Mouse (Mus musculus): ENCODE measurements at regions not wholly inside any gene's neighbourhood (a gene's known extent, or its start where the extent isn't known, plus 50 kb on each side); places are given as distances from the start of the nearest gene placed in this dataset.
A peak's percentile ranks its signal among the peaks of the same experiment; 100 is the strongest.

DNA sequence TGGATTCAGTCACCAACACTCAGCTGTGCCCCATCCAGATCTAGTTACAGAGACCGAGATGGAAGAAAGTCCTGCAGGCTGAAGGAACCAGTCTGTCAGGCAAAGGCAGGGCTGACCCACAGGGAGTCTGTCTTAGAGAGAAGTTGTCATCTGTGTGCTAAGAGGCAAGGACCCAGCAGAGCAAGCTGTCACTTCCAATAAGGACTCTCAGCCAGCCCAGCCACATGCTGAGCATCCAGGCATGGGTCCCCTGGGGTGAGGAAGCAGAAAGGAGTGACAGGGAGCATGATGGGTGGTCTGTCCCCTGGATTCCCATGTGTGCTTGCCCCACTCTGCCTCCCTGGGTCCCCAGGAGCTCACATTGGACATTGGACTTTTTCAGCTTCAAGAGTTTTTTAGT is 144.8 kb downstream of the Rps15a start:
- Histone ChIP-seq H3K36me3 (ENCODE audit: insufficient read depth) (no peaks in the 10 kb centered on the region), H3K27ac (ENCODE audit: low read depth) (no peak overlapping the region), H3K9ac (no peak overlapping the region), H3K4me1 (ENCODE audit: insufficient read depth) (no peaks in the 10 kb centered on the region), H3K9me3 (ENCODE audit: low read depth, low read length) (no peaks in the 10 kb centered on the region), H3K4me2 (no peak overlapping the region), H3K4me3 (ENCODE audit: low read depth, low read length) (no peak overlapping the region), H3K27me3 (ENCODE audit: insufficient read depth, low read length) (no peaks in the 10 kb centered on the region)
- WGBS, result 32% methylated on average over 1 of the region's 1 CpGs
- ATAC-seq (ENCODE audit: insufficient read depth) (no peak), DNase-seq (no peak)
- TF ChIP-seq CTCF (IDR thresholded peaks at IDR 0.05; ENCODE audit: low read depth), result no peak

DNA sequence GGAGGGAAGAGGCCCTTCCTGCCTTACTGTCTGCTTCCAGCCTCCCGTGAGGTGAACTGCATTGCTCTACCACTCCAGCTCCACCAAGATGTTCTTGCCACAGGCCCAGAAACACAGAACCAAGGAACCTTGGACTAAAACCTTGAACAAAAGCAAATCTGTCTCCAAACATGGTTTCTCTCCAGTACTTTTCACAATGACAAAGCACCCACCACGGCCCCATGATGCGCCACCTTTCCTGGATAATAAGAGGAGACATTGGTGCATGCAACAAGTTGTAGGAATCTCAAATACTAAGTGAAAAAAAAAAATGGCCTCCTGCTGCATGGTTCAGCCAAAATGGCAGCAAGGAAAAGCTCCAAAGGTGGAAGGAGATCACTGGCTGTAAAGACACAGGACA is 172.6 kb downstream of the Rps15a start:
- ATAC-seq (ENCODE audit: insufficient read depth), result no peak
- H3K4me3 ChIP-seq (ENCODE audit: low read depth, low read length), result no peak overlapping the region
- no peaks in the 10 kb centered on the region for H3K4me1 ChIP-seq (ENCODE audit: insufficient read depth)
- H3K9ac ChIP-seq, result no peak overlapping the region
- no peaks in the 10 kb centered on the region for H3K36me3 ChIP-seq (ENCODE audit: insufficient read depth)
- TF ChIP-seq CTCF (IDR thresholded peaks at IDR 0.05; ENCODE audit: low read depth), result no peak
- no peak overlapping the region for H3K27ac ChIP-seq (ENCODE audit: low read depth)
- H3K9me3 ChIP-seq (ENCODE audit: low read depth, low read length), result no peaks in the 10 kb centered on the region
- no peaks in the 10 kb centered on the region for H3K27me3 ChIP-seq (ENCODE audit: insufficient read depth, low read length)
- H3K4me2 ChIP-seq, result no peak overlapping the region
- no peak for DNase-seq
- WGBS, result 80% methylated on average over 3 of the region's 3 CpGs

DNA sequence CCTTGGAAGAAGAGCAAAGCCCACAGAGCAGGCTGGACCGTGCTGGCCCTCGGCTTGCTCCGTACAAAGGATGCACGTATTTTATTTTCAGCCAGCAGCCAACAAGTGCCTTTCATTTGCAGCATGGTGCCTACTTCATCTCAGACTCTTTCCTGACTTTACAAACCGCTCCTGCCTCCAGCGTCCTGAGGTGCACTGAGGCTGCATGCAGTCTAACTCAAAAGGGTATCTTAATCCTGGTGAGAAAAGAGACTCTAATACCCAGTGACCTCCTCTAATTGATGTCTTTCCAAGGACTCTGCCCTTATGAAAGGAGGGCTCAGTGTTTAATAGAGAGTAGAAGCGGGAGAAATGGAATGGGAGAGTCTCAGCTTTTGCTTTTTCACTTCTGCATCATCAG is 176.4 kb downstream of the Rps15a start:
- WGBS, result 71% methylated on average over 7 of the region's 7 CpGs
- H3K9me3 ChIP-seq (ENCODE audit: low read depth, low read length), result no peaks in the 10 kb centered on the region
- ATAC-seq (ENCODE audit: insufficient read depth), result no peak

DNA sequence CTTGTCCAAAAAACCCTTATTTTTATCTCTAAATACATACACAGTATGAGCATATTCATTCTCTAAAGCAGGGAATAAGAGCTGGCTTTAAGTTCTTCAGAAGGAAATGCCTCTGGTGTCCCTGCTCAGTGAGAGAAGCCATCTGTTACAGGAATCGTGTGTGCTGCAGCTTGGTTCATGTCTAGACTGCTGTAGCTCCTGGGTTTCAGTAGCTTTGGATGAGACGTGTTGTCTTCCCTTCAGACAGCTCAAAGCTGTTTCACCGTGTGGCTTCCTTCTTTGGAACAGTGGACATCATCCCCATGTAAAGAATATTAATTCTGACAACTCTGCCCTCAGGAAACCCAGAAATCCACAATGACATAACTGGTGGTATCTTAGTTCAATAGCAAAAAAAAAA is 181.1 kb downstream of the Rps15a start:
- ATAC-seq (ENCODE audit: insufficient read depth) (peak; percentile 47; the same call in 1 of the 2 replicates), DNase-seq (peak; percentile 55)
- H3K27ac ChIP-seq (ENCODE audit: low read depth), result no peak overlapping the region
- no peaks in the 10 kb centered on the region for H3K36me3 ChIP-seq (ENCODE audit: insufficient read depth)
- no peak overlapping the region for H3K4me2 ChIP-seq
- no peaks in the 10 kb centered on the region for H3K4me1 ChIP-seq (ENCODE audit: insufficient read depth)
- 45% methylated on average over 3 of the region's 3 CpGs for WGBS
- no peak overlapping the region for H3K9ac ChIP-seq
- H3K27me3 ChIP-seq (ENCODE audit: insufficient read depth, low read length), result no peaks in the 10 kb centered on the region
- no peaks in the 10 kb centered on the region for H3K9me3 ChIP-seq (ENCODE audit: low read depth, low read length)
- no peak for TF ChIP-seq CTCF (IDR thresholded peaks at IDR 0.05; ENCODE audit: low read depth)
- no peak overlapping the region for H3K4me3 ChIP-seq (ENCODE audit: low read depth, low read length)

More for the DNA sequence above, 176.4 kb downstream of the Rps15a start:
- Histone ChIP-seq H3K4me2 (no peak overlapping the region), H3K4me3 (ENCODE audit: low read depth, low read length) (no peak overlapping the region), H3K27me3 (ENCODE audit: insufficient read depth, low read length) (no peaks in the 10 kb centered on the region), H3K4me1 (ENCODE audit: insufficient read depth) (no peaks in the 10 kb centered on the region), H3K27ac (ENCODE audit: low read depth) (no peak overlapping the region), H3K36me3 (ENCODE audit: insufficient read depth) (no peaks in the 10 kb centered on the region), H3K9ac (no peak overlapping the region)
- TF ChIP-seq CTCF (IDR thresholded peaks at IDR 0.05; ENCODE audit: low read depth), result no peak
- no peak for DNase-seq

DNA sequence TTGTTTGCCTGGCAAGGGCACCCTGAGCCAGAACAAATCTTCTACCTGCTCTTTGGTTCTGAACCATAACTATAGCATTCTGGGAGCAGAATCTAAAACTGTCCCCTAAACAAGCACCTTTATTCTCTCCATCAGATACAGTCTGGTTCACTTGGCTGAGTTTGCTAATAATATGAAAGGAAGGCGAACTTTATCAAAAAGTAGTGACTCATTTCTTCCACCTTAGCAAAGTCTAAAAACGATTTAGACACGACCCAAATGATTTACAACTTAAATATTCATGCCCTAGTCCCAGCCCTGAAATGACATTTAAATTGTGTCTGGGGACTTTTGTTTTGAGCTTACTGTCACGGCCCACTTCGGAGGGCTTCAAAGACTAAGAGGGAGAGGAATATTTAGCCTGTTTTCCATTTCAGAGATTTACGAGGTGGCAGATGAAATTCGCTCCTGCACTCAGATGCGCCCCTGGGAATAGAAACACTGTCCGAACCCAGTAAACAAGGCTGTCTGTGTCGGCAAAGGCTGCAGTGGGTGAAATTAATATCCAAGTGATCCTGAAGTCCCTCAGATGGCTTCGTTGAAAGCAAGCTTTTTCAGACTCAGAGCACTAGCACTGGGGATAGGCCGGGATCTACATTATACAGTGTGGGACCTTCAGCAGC is 184.6 kb downstream of the Rps15a start:
- no peak for TF ChIP-seq CTCF (IDR thresholded peaks at IDR 0.05; ENCODE audit: low read depth)
- H3K27me3 ChIP-seq (ENCODE audit: insufficient read depth, low read length), result no peaks in the 10 kb centered on the region
- no peak overlapping the region for H3K4me3 ChIP-seq (ENCODE audit: low read depth, low read length)
- H3K4me1 ChIP-seq (ENCODE audit: insufficient read depth), result no peaks in the 10 kb centered on the region
- H3K36me3 ChIP-seq (ENCODE audit: insufficient read depth), result no peaks in the 10 kb centered on the region
- WGBS, result 29% methylated on average over 12 of the region's 12 CpGs
- DNase-seq, result peak; percentile 59
- no peaks in the 10 kb centered on the region for H3K9me3 ChIP-seq (ENCODE audit: low read depth, low read length)
- no peak overlapping the region for H3K9ac ChIP-seq
- no peak overlapping the region for H3K27ac ChIP-seq (ENCODE audit: low read depth)
- H3K4me2 ChIP-seq, result no peak overlapping the region
- peak; percentile 47; the same call in 1 of the 2 replicates for ATAC-seq (ENCODE audit: insufficient read depth)

DNA sequence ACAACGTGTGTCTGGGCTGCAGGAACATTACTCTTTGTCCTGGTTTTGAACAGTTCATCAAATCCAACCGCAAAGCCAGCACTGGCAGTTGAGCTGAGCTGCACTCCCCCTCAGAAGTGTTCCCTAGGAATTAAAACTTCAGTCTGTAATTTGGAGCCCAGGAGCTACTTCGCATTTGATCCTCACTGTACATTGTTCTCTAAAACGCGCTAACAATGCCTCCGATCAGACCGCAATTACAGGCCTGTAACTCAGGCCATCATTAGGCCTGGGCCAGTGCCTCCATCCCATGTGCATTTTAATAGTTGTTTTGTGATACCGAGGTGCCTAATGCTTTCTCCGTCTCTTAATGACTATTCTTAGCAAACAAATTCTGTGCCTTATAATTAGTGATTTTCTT is 185.6 kb downstream of the Rps15a start:
- H3K27me3 ChIP-seq (ENCODE audit: insufficient read depth, low read length), result no peaks in the 10 kb centered on the region
- no peak for DNase-seq
- H3K36me3 ChIP-seq (ENCODE audit: insufficient read depth), result no peaks in the 10 kb centered on the region
- ATAC-seq (ENCODE audit: insufficient read depth), result no peak
- WGBS, result 83% methylated on average over 9 of the region's 9 CpGs
- no peak for TF ChIP-seq CTCF (IDR thresholded peaks at IDR 0.05; ENCODE audit: low read depth)
- H3K4me3 ChIP-seq (ENCODE audit: low read depth, low read length), result no peak overlapping the region
- H3K4me2 ChIP-seq, result no peak overlapping the region
- H3K4me1 ChIP-seq (ENCODE audit: insufficient read depth), result no peaks in the 10 kb centered on the region
- H3K27ac ChIP-seq (ENCODE audit: low read depth), result no peak overlapping the region
- no peaks in the 10 kb centered on the region for H3K9me3 ChIP-seq (ENCODE audit: low read depth, low read length)
- H3K9ac ChIP-seq, result no peak overlapping the region

DNA sequence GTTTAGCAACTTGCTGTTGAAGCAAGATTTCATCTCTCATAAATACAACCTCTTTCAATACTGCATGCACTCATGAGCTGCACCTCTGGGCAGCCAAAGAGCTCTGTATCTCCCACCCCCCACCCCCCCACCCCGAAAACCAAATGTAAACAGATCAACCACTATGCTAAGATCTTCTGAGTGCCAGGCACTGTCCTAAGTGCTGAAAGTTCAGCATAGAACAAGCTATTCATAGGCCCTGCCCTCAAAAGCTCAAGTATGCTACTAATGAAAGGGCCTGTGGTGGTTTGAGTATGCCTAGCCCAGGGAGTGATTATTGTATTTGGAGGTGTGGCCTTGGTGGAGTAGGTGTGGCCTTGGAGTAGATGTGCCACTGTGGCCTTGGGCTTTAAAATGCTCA is 189.6 kb downstream of the Rps15a start:
- Histone ChIP-seq H3K36me3 (ENCODE audit: insufficient read depth) (no peaks in the 10 kb centered on the region), H3K9me3 (ENCODE audit: low read depth, low read length) (no peaks in the 10 kb centered on the region), H3K4me1 (ENCODE audit: insufficient read depth) (no peaks in the 10 kb centered on the region), H3K27me3 (ENCODE audit: insufficient read depth, low read length) (no peaks in the 10 kb centered on the region), H3K4me3 (ENCODE audit: low read depth, low read length) (no peak overlapping the region), H3K27ac (ENCODE audit: low read depth) (no peak overlapping the region), H3K4me2 (no peak overlapping the region), H3K9ac (no peak overlapping the region)
- WGBS, result 9% methylated on average over 1 of the region's 1 CpGs
- DNase-seq (peak; percentile 65), ATAC-seq (ENCODE audit: insufficient read depth) (0 out of 2 replicates have a peak, but pooled peaks have one; percentile 24)
- TF ChIP-seq CTCF (IDR thresholded peaks at IDR 0.05; ENCODE audit: low read depth), result no peak

Data from lung, embryonic 14.5 days (tissue).